Mouse (Mus musculus) stomach, embryonic 14.5 days (tissue): ENCODE measurements around the gene Rnf8. TPM values are rescaled to one million over a fixed set of nuclear protein-coding genes. Genes with fewer than 3 reads are reported as not detected.
A peak's percentile ranks its signal among the peaks of the same experiment; 100 is the strongest.

Experiments
- ATAC-seq: fragments of 200-750 bp; cut with Nextera tagmentation; 2 replicates; pipeline ENCODE4 v1.8.0; 2017; ENCODE audit warnings: low read depth, moderate TSS enrichment; ENCODE audit not compliant: insufficient number of reproducible peaks, insufficient read depth, low FRiP score
- H3K27ac ChIP-seq: fragments of 300-500 bp; sonication (generic); 2 replicates; pipeline ENCODE4 v1.5.1; 2014; ENCODE audit warnings: mild to moderate bottlenecking, low read length, moderate library complexity, mixed read lengths
- H3K27me3 ChIP-seq: fragments of 300-500 bp; sonication (generic); 2 replicates; pipeline ENCODE4 v1.6.1; 2014; ENCODE audit warnings: low read length, control low read depth, mixed read lengths; ENCODE audit not compliant: control insufficient read depth, insufficient read depth
- H3K36me3 ChIP-seq: fragments of 300-500 bp; sonication (generic); 2 replicates; pipeline ENCODE4 v1.6.1; 2014; ENCODE audit warnings: mild to moderate bottlenecking, control low read depth, low read length, moderate library complexity, mixed read lengths; ENCODE audit not compliant: control insufficient read depth, insufficient read depth
- H3K4me1 ChIP-seq: fragments of 300-500 bp; sonication (generic); 2 replicates; pipeline ENCODE4 v1.6.1; 2014; ENCODE audit warnings: low read length, control low read depth, mixed read lengths; ENCODE audit not compliant: control insufficient read depth, insufficient read depth
- H3K4me2 ChIP-seq: fragments of 300-500 bp; sonication (generic); replicated peaks from 2 replicates; pipeline ENCODE4 v1.6.1; 2014; ENCODE audit warnings: low read depth, low read length, control low read depth
- H3K4me3 ChIP-seq: fragments of 300-500 bp; sonication (generic); 2 replicates; pipeline ENCODE4 v1.5.1; 2014; ENCODE audit warnings: low read depth, low read length, control low read depth
- H3K9ac ChIP-seq: fragments of 300-500 bp; sonication (generic); replicated peaks from 2 replicates; pipeline ENCODE4 v1.6.1; 2014; ENCODE audit warnings: low read depth, mild to moderate bottlenecking, control low read depth, low read length, moderate library complexity, mixed read lengths
- H3K9me3 ChIP-seq: fragments of 300-500 bp; sonication (generic); 2 replicates; pipeline ENCODE4 v1.6.1; 2016; ENCODE audit warnings: low read depth, low read length, control low read depth; ENCODE audit not compliant: control insufficient read depth
- WGBS: fragments of 180-500 bp; shearing (Covaris S2); extraction: QIAGEN DNeasy Blood & Tissue Kit; methylation state at CpG from one replicate; pipeline ENCODE4 v1.1.7; 2014; 5-methylcytosine and 5-hydroxymethylcytosine counted together
- polyA plus RNA-seq: library from polyadenylated mRNA; unstranded; fragments of >200 nt; fragmentation: Nextera tagmentation; extraction: Ambion mirVana; gene quantifications from 2 replicates; pipeline ENCODE4 v1.2.1, GENCODE M21; 2014

Rnf8 gene
- polyA plus RNA-seq, 1 experiment from 2014 or later, result 80.8 TPM

DNA sequence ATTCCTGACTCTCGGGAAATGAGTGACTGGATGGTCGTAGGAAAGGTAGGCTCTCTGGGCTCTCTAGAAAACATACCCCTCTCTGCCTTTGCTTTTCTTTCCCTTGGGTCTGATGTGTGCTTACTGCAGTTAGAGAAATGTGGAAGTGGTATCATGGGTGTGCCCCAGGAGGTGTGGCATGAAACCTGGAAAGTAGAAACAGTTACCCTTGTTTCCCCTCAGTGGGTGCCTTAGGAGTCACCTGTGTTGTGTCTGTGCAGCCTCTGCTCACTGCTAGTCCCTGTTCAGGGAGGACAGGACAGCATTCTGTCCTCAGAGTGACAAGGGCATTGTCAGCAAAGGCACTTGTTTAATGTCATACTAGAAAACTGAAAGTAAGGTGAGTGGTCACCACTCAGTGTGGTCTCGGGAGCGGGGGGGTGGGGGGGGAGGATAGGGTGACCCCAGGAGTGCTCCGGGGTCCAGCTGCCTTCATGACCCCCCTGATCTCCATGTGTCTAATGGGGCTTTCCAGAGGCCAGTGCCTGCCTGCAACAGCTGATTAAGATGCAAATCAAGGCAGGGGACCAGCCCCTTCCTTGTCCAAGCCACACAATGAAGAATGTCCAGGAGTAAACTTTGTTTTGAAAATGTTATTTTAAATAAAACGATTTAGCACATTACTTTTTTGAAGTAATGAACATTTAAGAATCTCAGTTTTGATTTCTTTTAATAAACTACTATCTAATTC lies 64.6 kb downstream of the Rnf8 start:
- no peak overlapping the region for H3K4me3 ChIP-seq
- H3K27me3 ChIP-seq, result no peaks in the 10 kb centered on the region
- no peak overlapping the region for H3K27ac ChIP-seq
- H3K4me2 ChIP-seq, result no peak overlapping the region
- H3K36me3 ChIP-seq, result peaks cover 51% of the 10 kb centered on the region
- no peaks in the 10 kb centered on the region for H3K9me3 ChIP-seq
- 86% methylated on average over 6 of the region's 6 CpGs for WGBS
- peaks cover 4% of the 10 kb centered on the region; the same call in 1 of the 2 replicates for H3K4me1 ChIP-seq
- ATAC-seq, result no peak
- no peak overlapping the region for H3K9ac ChIP-seq

DNA sequence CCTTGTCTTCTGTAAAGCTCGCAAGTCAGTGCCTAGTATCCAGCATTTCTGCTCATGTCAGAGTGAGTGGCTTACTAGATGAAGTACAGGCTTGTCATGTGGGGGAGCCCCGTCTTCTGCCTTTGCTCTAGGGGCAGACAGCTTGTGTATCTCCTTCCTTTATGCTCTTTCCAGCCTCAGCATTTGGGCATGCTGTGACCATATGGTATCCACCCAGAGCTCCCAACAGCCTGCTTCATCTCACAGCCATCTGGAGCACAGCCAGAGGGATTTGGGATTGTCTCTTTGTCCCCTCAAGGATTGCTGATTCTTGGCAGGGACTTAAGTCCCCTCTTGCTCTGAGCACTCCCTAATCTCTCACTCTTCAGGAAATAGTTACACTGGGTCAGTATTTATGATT lies 65.6 kb downstream of the Rnf8 start:
- no peaks in the 10 kb centered on the region for H3K9me3 ChIP-seq
- ATAC-seq, result peak; percentile 69; the same call in 1 of the 2 replicates
- no peak overlapping the region for H3K4me3 ChIP-seq
- no peak overlapping the region for H3K9ac ChIP-seq
- peak overlapping the region; percentile 44; the same call in 1 of the 2 replicates for H3K27ac ChIP-seq
- H3K4me2 ChIP-seq, result no peak overlapping the region
- H3K4me1 ChIP-seq, result peaks cover 4% of the 10 kb centered on the region; the same call in 1 of the 2 replicates
- WGBS, result 42% methylated on average over 2 of the region's 2 CpGs
- H3K36me3 ChIP-seq, result peaks cover 54% of the 10 kb centered on the region
- no peaks in the 10 kb centered on the region for H3K27me3 ChIP-seq

DNA sequence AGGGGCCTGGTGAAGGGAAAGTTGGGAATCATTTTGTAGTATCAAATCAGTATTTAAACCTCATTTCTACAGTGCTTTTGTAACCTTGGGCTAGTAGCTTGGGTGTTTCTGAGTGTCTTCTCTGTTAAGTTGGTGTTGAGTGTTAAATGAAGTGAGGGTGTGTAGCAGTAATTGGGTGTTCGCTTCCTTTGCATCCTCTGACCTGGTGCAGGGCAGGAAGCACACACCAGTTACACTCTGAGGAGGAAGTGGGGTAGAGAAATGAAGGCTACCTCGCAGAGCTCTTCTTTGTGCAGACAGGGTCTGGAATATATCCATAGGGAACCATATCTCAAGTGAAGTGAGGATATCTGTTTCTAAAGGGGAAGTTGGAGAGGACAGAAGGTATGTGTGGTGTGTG lies 66.3 kb downstream of the Rnf8 start:
- Histone ChIP-seq H3K9me3 (no peaks in the 10 kb centered on the region), H3K27me3 (no peaks in the 10 kb centered on the region), H3K4me3 (no peak overlapping the region), H3K27ac (peak overlapping the region; percentile 44; the same call in 1 of the 2 replicates), H3K4me1 (peaks cover 4% of the 10 kb centered on the region; the same call in 1 of the 2 replicates), H3K9ac (no peak overlapping the region), H3K36me3 (peaks cover 57% of the 10 kb centered on the region), H3K4me2 (no peak overlapping the region)
- WGBS, result 82% methylated on average over 2 of the region's 2 CpGs
- ATAC-seq, result no peak

DNA sequence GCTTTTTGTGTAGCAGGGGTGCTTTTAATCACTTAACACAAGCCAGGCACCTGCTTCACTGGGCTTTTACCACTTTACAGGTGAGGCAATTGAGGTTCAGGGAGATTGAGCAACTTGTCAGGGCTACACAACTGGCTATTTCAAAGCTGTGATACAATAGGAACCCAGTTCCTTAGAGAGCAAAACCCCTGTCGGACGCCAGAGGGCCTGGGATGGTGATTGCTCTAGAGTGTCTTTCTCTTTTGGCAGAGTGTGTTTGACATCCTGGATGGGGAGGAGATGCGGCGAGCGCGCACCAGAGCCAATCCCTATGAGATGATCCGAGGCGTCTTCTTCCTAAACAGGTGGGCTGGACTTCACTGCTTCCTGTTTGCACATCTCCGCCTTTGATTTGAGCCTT lies 67.1 kb downstream of the Rnf8 start:
- peaks cover 57% of the 10 kb centered on the region for H3K36me3 ChIP-seq
- peaks cover 4% of the 10 kb centered on the region; the same call in 1 of the 2 replicates for H3K4me1 ChIP-seq
- no peak overlapping the region for H3K4me2 ChIP-seq
- ATAC-seq, result no peak
- no peak overlapping the region for H3K27ac ChIP-seq
- no peaks in the 10 kb centered on the region for H3K27me3 ChIP-seq
- no peak overlapping the region for H3K4me3 ChIP-seq
- WGBS, result 96% methylated on average over 9 of the region's 9 CpGs
- H3K9ac ChIP-seq, result no peak overlapping the region
- no peaks in the 10 kb centered on the region for H3K9me3 ChIP-seq

DNA sequence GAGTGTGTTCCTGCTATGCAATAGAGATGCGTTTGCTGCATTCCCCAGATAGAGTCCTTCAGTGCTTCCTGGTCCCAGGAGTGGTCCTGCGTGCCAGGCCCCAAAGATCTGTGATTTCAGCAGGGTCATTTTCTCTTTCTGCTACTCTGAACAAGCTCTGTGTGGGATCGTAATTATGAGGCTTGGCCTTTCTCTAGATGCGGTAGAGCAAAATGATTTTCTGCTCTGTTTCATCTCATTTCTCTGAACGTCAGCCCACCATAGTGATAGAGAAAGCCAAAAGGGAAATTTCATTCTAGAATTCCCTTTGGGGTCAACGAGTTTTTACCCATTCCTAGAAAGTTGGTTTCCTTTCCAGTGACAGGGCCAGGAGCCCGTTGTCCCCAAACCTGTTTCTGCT lies 67.7 kb downstream of the Rnf8 start:
- Histone ChIP-seq H3K27ac (no peak overlapping the region), H3K4me1 (peaks cover 4% of the 10 kb centered on the region; the same call in 1 of the 2 replicates), H3K4me2 (no peak overlapping the region), H3K9me3 (no peaks in the 10 kb centered on the region), H3K4me3 (no peak overlapping the region), H3K36me3 (peaks cover 57% of the 10 kb centered on the region), H3K9ac (no peak overlapping the region), H3K27me3 (no peaks in the 10 kb centered on the region)
- WGBS, result 90% methylated on average over 7 of the region's 7 CpGs
- ATAC-seq, result no peak

DNA sequence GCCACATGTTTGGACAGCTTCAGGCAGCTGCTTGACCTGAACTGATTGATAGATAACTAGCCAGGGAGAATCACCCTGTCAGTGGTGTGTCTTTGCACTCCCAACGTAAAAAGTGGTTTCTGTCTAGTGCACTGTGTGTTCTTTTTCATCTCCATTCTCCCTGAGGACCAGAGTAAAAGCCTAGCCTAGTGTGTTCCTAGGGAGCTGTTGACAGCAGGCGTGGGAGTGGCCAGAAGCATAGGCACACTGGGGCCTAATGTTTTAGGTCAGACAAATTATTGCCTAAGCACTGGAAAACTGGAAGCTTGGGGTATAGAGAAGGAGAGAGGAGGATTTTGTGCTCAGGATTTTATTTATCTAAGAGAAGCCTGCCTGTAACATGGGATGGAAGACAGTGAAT lies 68.5 kb downstream of the Rnf8 start:
- H3K36me3 ChIP-seq, result peaks cover 59% of the 10 kb centered on the region
- H3K4me1 ChIP-seq, result peaks cover 4% of the 10 kb centered on the region; the same call in 1 of the 2 replicates
- no peak overlapping the region for H3K27ac ChIP-seq
- no peak for ATAC-seq
- no peaks in the 10 kb centered on the region for H3K9me3 ChIP-seq
- no peak overlapping the region for H3K9ac ChIP-seq
- H3K4me3 ChIP-seq, result no peak overlapping the region
- no peaks in the 10 kb centered on the region for H3K27me3 ChIP-seq
- 73% methylated on average over 2 of the region's 2 CpGs for WGBS
- H3K4me2 ChIP-seq, result no peak overlapping the region

DNA sequence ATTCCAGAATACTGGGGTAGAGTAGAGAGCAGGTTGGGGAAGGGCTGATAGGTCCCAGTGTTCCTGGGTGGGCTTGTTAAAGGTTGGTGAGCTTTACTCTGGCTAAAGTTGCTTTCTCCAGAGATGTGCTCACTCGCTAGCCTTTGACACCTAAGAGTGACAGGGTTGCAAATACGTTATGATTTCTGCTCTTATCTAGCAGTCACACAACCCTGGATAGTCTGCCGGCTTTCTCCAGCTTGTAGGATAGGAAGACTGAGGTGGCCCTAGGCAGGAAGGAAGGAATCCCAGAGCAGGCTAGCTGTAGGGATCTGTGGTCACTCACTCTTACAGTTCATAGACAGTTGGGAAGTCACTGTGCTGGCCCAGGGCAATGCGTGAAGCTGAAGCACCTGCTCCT lies 69.7 kb downstream of the Rnf8 start:
- no peaks in the 10 kb centered on the region for H3K27me3 ChIP-seq
- WGBS, result 87% methylated on average over 4 of the region's 4 CpGs
- peaks cover 66% of the 10 kb centered on the region for H3K36me3 ChIP-seq
- H3K4me2 ChIP-seq, result no peak overlapping the region
- H3K9me3 ChIP-seq, result no peaks in the 10 kb centered on the region
- H3K4me3 ChIP-seq, result no peak overlapping the region
- no peak overlapping the region for H3K27ac ChIP-seq
- peaks cover 1% of the 10 kb centered on the region; the same call in 1 of the 2 replicates for H3K4me1 ChIP-seq
- no peak for ATAC-seq
- H3K9ac ChIP-seq, result no peak overlapping the region

DNA sequence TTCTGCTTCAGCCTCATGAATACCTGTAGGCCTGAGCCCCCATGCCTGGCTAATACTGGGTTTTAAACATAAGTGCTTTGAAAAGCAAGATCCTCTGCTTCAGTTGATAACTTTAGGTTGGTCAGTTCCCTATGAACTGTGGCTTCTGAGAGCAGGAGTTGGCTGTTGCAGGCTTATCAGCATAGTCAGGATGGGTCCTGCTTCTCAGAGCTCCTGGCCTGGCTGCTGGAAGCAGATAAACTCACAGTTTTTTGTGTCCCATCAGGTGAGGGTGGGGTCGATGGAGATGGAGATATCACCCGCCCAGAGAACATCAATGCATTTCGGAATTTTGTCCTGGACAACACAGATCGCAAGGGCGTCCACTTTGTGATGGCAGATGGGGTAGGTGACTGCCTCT lies 72.2 kb downstream of the Rnf8 start:
- peaks cover 67% of the 10 kb centered on the region for H3K36me3 ChIP-seq
- no peaks in the 10 kb centered on the region for H3K27me3 ChIP-seq
- WGBS, result 95% methylated on average over 5 of the region's 5 CpGs

DNA sequence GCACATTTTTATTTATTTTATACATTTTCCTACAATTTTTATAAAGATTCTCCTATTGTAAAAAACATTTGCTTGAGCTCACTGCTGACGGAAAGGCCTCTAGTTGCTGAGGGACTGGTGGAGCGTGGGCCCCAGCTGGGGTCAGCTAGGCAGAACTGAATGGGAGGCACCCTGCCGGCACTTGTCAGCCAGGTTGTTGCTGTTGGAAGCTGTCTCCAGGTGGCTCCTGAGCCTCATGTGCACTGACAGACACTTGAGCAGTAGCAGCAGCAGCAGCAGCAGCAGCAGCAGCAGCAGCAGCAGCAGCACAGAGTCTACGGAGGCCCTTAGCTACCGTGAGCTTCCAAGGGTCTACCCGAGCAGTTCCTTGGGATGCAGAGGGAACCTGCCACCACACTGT lies 72.8 kb downstream of the Rnf8 start:
- Histone ChIP-seq H3K9ac (no peak overlapping the region), H3K36me3 (peaks cover 63% of the 10 kb centered on the region), H3K4me3 (no peak overlapping the region), H3K9me3 (no peaks in the 10 kb centered on the region), H3K27ac (no peak overlapping the region), H3K4me1 (no peaks in the 10 kb centered on the region), H3K27me3 (no peaks in the 10 kb centered on the region), H3K4me2 (no peak overlapping the region)
- WGBS, result 89% methylated on average over 6 of the region's 6 CpGs
- ATAC-seq, result no peak

More for the DNA sequence above, 72.2 kb downstream of the Rnf8 start:
- H3K9ac ChIP-seq, result no peak overlapping the region
- H3K27ac ChIP-seq, result no peak overlapping the region
- no peaks in the 10 kb centered on the region for H3K9me3 ChIP-seq
- no peak for ATAC-seq
- H3K4me3 ChIP-seq, result no peak overlapping the region
- no peak overlapping the region for H3K4me2 ChIP-seq
- H3K4me1 ChIP-seq, result no peaks in the 10 kb centered on the region
